Mouse (Mus musculus) neural tube, embryonic 11.5 days (tissue): ENCODE results near the gene Slco3a1. TPM values are rescaled to one million over a fixed set of nuclear protein-coding genes. Genes with fewer than 3 reads are reported as not detected.

Source experiments
- ATAC-seq: fragments of 200-750 bp; cut with Nextera tagmentation; 2 replicates; pipeline ENCODE4 v1.8.0; 2017; ENCODE audit warnings: moderate number of reproducible peaks, mild to moderate bottlenecking, moderate TSS enrichment, moderate library complexity; ENCODE audit not compliant: insufficient read depth, low FRiP score, low TSS enrichment
- DNase-seq: peaks from one replicate; pipeline ENCODE4 v3.0.0-alpha.2; 2015; ENCODE audit warnings: low spot score
- H3K27ac ChIP-seq: fragments of 300-500 bp; sonication (generic); 2 replicates; pipeline ENCODE4 v1.5.1; 2014; ENCODE audit warnings: low read depth, mild to moderate bottlenecking, low read length
- H3K27me3 ChIP-seq: fragments of 300-500 bp; sonication (generic); 2 replicates; pipeline ENCODE4 v1.6.1; 2014; ENCODE audit warnings: mild to moderate bottlenecking, low read length, mixed read lengths; ENCODE audit not compliant: control insufficient read depth, insufficient read depth
- H3K36me3 ChIP-seq: fragments of 300-500 bp; sonication (generic); 2 replicates; pipeline ENCODE4 v1.6.1; 2014; ENCODE audit warnings: mild to moderate bottlenecking, low read length, moderate library complexity, mixed read lengths; ENCODE audit not compliant: control insufficient read depth, insufficient read depth
- H3K4me1 ChIP-seq: fragments of 300-500 bp; sonication (generic); 2 replicates; pipeline ENCODE4 v1.6.1; 2014; ENCODE audit warnings: low read length, mixed read lengths; ENCODE audit not compliant: control insufficient read depth, insufficient read depth
- H3K4me2 ChIP-seq: fragments of 300-500 bp; sonication (generic); 2 replicates; pipeline ENCODE4 v1.6.1; 2014; ENCODE audit warnings: low read depth, mild to moderate bottlenecking, moderate library complexity
- H3K4me3 ChIP-seq: fragments of 300-500 bp; sonication (generic); 2 replicates; pipeline ENCODE4 v1.5.1; 2014; ENCODE audit warnings: low read depth, low read length
- H3K9ac ChIP-seq: fragments of 300-500 bp; sonication (generic); 2 replicates; pipeline ENCODE4 v1.6.1; 2014; ENCODE audit warnings: mild to moderate bottlenecking, low read length
- H3K9me3 ChIP-seq: fragments of 300-500 bp; sonication (generic); 2 replicates; pipeline ENCODE4 v1.6.1; 2016; ENCODE audit warnings: low read length; ENCODE audit not compliant: control insufficient read depth
- WGBS: fragments of 180-500 bp; shearing (Covaris S2); extraction: QIAGEN DNeasy Blood & Tissue Kit; methylation state at CpG from one replicate; pipeline ENCODE4 v1.1.7; 2014; 5-methylcytosine and 5-hydroxymethylcytosine counted together
- polyA plus RNA-seq: library from polyadenylated mRNA; unstranded; fragments of >200 nt; fragmentation: Nextera tagmentation; extraction: Ambion mirVana; gene quantifications from 2 replicates; pipeline ENCODE4 v1.2.1, GENCODE M21; 2014

Slco3a1 gene
- polyA plus RNA-seq, 1 experiment from 2014 or later = 13.0 TPM

GRCm38 (mm10) chr7:74552000-74552358, 2.6 kb downstream of the Slco3a1 start:
- WGBS = 54% methylated on average over 2 of the region's 2 CpGs
- ATAC-seq (no peak), DNase-seq (no peak)
- H3K4me1 ChIP-seq = no peaks in the 10 kb centered on the region; the same call in 1 of the 2 replicates
- no peaks in the 10 kb centered on the region for H3K36me3 ChIP-seq
- H3K27ac ChIP-seq = no peak overlapping the region
- no peaks in the 10 kb centered on the region for H3K9me3 ChIP-seq
- H3K4me2 ChIP-seq = peak overlapping the region; percentile 15
- no peak overlapping the region for H3K4me3 ChIP-seq
- no peak overlapping the region for H3K9ac ChIP-seq
- peaks cover 6% of the 10 kb centered on the region; the same call in 1 of the 2 replicates for H3K27me3 ChIP-seq

- H3K27ac ChIP-seq = no peak overlapping the region
- no peaks in the 10 kb centered on the region for H3K36me3 ChIP-seq
- peaks cover 6% of the 10 kb centered on the region; the same call in 1 of the 2 replicates for H3K27me3 ChIP-seq
- no peaks in the 10 kb centered on the region; the same call in 1 of the 2 replicates for H3K4me1 ChIP-seq
- H3K9ac ChIP-seq = no peak overlapping the region
- H3K4me2 ChIP-seq = no peak overlapping the region
- 87% methylated on average over 9 of the region's 9 CpGs for WGBS
- no peaks in the 10 kb centered on the region for H3K9me3 ChIP-seq
- H3K4me3 ChIP-seq = no peak overlapping the region
- DNase-seq (no peak), ATAC-seq (no peak)
Observed at GRCm38 (mm10) chr7:74551338-74551999, 3.1 kb downstream of the Slco3a1 start.

DNA sequence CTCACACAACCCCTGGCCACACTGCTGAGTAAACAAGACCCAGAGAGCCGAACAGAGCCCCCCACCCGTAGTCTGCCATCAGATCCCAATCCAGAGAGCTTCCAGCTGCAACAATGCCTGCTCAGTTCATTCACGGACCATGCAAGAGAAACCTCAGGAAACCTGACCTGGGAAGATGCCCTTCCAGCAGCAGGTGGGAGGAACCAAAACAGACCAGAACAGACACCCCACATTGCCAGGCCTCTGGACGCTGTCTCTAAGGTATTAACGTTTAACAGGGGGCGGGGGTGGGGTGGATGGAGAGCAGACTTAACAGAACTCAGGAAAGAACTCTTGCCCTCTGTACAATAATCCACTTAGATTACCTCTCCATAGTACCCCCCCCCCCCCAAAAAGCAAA, 4.9 kb downstream of the Slco3a1 start:
- 35% methylated on average over 6 of the region's 6 CpGs for WGBS
- H3K4me2 ChIP-seq = no peak overlapping the region
- no peak for DNase-seq
- no peak overlapping the region for H3K27ac ChIP-seq
- no peak for ATAC-seq
- H3K27me3 ChIP-seq = peaks cover 6% of the 10 kb centered on the region; the same call in 1 of the 2 replicates
- H3K4me3 ChIP-seq = no peak overlapping the region
- no peak overlapping the region for H3K9ac ChIP-seq
- H3K4me1 ChIP-seq = no peaks in the 10 kb centered on the region
- H3K9me3 ChIP-seq = no peaks in the 10 kb centered on the region
- H3K36me3 ChIP-seq = no peaks in the 10 kb centered on the region

DNA sequence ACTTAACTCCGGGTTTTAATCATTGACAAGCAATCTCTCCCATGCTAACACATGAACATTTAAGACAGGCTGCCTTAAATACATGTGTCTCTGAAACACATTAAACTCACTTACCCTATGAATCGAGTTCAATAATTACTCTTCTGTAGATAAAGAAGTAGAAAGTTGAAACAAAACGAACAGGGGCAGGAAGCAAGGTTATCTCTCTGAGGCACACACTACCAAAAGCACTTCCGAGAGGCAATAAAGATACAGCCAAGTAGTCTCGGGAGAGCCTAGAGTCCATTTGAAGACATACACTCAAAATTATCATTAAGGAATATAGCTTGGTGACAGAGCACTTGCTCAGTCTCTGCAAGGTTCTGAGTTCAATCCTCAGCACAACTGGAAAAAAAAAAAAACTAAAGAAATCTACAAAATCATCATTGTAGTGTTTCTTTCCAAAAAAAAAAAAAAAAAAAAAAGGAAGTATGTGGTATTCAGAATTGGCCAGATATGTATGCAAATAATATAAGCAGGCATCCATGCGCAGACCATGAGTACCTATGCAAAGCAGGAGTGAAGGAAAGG, 5.5 kb downstream of the Slco3a1 start:
- no peak overlapping the region for H3K4me3 ChIP-seq
- no peak overlapping the region for H3K9ac ChIP-seq
- no peak for DNase-seq
- no peaks in the 10 kb centered on the region for H3K4me1 ChIP-seq
- no peak overlapping the region for H3K4me2 ChIP-seq
- 80% methylated on average over 6 of the region's 6 CpGs for WGBS
- no peaks in the 10 kb centered on the region for H3K36me3 ChIP-seq
- H3K27me3 ChIP-seq = peaks cover 6% of the 10 kb centered on the region; the same call in 1 of the 2 replicates
- no peak for ATAC-seq
- H3K9me3 ChIP-seq = no peaks in the 10 kb centered on the region
- no peak overlapping the region for H3K27ac ChIP-seq

GRCm38 (mm10) chr7:74546691-74547090, 7.9 kb downstream of the Slco3a1 start:
- DNase-seq (no peak), ATAC-seq (no peak)
- Histone ChIP-seq H3K9me3 (no peaks in the 10 kb centered on the region), H3K4me1 (no peaks in the 10 kb centered on the region), H3K4me3 (no peak overlapping the region), H3K9ac (no peak overlapping the region), H3K36me3 (no peaks in the 10 kb centered on the region), H3K27ac (no peak overlapping the region), H3K4me2 (no peak overlapping the region), H3K27me3 (no peaks in the 10 kb centered on the region)
- WGBS = 85% methylated on average over 6 of the region's 6 CpGs

DNA sequence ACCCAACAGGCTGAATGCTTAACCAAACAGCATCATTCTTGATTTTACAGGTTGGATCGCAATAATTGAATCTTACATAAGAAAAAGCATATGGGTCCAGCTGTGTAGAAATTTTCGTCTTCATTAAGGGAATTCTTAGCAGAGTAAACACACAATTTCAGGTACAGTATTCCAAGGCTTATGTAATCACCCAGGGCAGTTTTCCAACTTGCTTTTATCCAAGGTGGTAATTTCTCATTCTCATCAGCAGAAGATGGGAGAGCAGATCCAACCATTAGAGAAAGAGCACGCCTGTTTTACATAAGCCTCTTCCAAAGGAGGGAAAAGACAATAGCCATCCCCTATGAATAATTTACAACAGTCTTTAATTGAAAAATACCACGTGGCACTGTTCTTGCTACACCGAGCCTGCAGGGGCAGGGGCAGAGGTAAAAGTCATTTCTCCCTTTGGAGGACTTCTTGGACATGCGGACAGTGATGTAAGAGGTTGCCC, 9.0 kb downstream of the Slco3a1 start:
- no peak overlapping the region for H3K27ac ChIP-seq
- H3K9ac ChIP-seq = no peak overlapping the region
- no peaks in the 10 kb centered on the region for H3K9me3 ChIP-seq
- DNase-seq (no peak), ATAC-seq (no peak)
- H3K27me3 ChIP-seq = no peaks in the 10 kb centered on the region
- H3K36me3 ChIP-seq = no peaks in the 10 kb centered on the region
- no peaks in the 10 kb centered on the region for H3K4me1 ChIP-seq
- no peak overlapping the region for H3K4me2 ChIP-seq
- 74% methylated on average over 6 of the region's 6 CpGs for WGBS
- no peak overlapping the region for H3K4me3 ChIP-seq

- no peak overlapping the region for H3K9ac ChIP-seq
- WGBS = 90% methylated on average over 7 of the region's 7 CpGs
- H3K9me3 ChIP-seq = no peaks in the 10 kb centered on the region
- no peak overlapping the region for H3K4me3 ChIP-seq
- H3K4me1 ChIP-seq = no peaks in the 10 kb centered on the region
- H3K27ac ChIP-seq = no peak overlapping the region
- ATAC-seq = no peak
- H3K4me2 ChIP-seq = no peak overlapping the region
- no peaks in the 10 kb centered on the region for H3K36me3 ChIP-seq
- no peaks in the 10 kb centered on the region for H3K27me3 ChIP-seq
- no peak for DNase-seq
Observed at GRCm38 (mm10) chr7:74544306-74544705, 10.3 kb downstream of the Slco3a1 start.

DNA sequence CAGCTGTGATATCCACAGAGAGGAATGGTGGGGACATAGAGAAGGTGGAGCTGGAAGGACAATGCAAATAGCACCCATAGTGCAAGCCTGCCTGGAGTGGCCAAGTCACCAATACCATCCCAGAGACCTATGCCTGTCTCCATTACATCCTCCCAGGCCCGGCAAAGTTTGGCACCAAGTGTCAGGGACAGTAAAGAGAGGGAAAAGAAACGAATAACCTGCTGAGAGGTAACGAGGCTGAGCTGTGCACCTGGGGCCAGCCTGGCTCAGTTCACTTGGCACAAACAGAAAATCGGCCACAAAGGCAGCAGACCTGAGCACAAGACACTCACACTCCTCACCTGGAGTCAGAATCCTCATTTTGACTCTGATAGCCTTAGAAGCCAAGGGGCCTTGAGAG, 12.6 kb downstream of the Slco3a1 start:
- H3K27ac ChIP-seq = no peak overlapping the region
- ATAC-seq (no peak), DNase-seq (no peak)
- H3K4me3 ChIP-seq = no peak overlapping the region
- no peaks in the 10 kb centered on the region for H3K4me1 ChIP-seq
- no peaks in the 10 kb centered on the region for H3K9me3 ChIP-seq
- no peak overlapping the region for H3K4me2 ChIP-seq
- 71% methylated on average over 4 of the region's 4 CpGs for WGBS
- H3K27me3 ChIP-seq = no peaks in the 10 kb centered on the region
- H3K36me3 ChIP-seq = no peaks in the 10 kb centered on the region
- H3K9ac ChIP-seq = no peak overlapping the region
